Mouse (Mus musculus) naive thymus-derived CD4-positive, alpha-beta T cell, adult 2 months (primary cell): ENCODE measurements around the gene Usp12.
A peak's percentile ranks its signal among the peaks of the same experiment; 100 is the strongest.

Experiments used
- DNase-seq: peaks from one replicate; pipeline ENCODE4 v3.0.0-alpha.2; 2011; ENCODE audit warnings: low read depth

The Usp12 gene

DNA sequence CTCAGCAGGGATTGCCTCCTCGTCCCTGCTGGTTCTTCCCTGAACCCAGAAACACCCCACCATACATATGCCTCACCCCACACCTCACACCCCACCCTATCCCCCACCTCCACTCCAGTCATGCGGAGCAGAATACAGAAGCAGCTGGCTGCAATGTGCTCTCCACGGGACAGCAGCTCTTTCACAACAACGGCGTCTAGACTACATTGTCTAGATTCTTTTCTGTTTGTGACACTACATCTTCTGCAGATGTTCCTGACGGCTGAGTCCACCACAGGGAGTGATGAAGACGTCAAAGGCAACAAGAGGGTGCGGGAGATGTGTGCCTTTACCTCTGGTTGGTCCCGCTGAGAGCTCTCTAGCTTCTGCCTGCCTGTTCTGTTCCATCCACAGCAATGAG is 3.2 kb upstream of the Usp12 start:
- no peak for DNase-seq

GRCm38 (mm10) chr5:146795728-146796127 is 922 bp upstream of the Usp12 start:
- peak; percentile 23 for DNase-seq

DNA sequence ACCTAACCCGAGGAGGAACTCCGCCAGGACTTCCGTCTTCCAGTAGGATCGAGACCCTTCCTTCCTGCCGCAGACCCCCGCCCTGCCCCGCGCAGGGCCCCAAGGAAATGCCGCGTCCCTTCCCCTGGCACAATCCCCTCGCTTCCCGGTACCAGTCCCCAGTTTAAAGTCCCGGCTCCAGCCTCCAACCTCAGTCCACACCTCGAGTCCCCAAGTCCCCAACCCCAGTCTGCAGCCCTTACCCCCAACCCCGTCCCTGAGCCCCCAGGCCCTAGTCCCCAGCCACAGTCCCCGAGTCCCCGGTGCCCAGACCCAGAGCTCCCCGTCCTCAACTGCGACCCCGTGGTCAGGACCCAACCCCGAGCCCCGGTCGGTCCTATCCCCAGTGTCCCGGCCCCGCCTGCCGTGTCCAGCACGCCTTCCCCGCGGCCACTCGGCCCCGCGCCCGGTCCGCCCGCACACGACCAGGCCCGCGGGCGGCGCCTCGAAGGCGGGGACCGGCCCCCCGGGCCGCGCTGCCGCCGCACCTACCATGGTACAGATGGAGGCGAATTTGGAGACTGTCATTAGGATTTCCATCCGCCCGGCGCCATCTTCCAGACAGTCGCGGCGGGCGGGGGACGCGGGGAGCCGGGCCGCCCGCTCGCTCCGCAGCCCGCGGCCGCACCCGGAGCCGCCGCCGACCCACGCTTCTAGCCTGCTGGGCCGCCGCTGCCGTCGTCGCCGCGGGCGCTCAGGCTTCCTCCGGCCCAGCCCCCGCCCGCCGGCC is 538 bp downstream of the Usp12 start:
- DNase-seq: no peak

- DNase-seq: peak; percentile 54
These were observed 1.1 kb downstream of the Usp12 start for GRCm38 (mm10) chr5:146793630-146794083.

DNA sequence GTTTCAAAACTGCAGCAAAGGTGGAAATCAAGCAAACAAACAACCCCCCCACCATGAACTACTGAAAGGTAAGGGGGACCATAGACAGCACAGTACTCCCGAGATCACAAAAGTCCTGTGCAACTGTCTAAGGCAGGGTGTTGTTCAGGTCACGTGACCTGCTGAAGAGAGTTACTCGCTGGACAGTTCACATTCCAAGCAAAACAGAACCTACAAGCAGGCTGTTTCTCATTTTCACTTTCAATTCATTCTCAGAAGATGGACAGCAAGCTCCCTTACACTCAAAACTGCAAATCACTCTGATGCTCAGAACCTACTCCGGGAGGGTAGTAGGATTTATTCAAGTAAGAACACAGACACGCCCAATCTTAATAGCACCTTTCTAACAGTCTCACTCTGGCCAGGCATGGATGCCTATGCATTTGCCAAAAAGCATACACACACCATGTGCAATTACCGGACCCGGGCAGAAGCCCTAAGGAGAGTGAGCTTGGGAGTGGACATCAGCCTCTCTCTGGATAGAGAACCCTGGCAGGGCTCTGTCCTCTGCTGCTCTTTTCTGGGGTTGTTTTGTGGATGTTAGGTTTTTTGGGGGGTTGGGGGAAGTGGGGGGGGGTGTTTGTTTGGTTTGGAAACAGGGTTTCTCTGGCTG is 2.5 kb downstream of the Usp12 start:
- DNase-seq: peak; percentile 29

DNA sequence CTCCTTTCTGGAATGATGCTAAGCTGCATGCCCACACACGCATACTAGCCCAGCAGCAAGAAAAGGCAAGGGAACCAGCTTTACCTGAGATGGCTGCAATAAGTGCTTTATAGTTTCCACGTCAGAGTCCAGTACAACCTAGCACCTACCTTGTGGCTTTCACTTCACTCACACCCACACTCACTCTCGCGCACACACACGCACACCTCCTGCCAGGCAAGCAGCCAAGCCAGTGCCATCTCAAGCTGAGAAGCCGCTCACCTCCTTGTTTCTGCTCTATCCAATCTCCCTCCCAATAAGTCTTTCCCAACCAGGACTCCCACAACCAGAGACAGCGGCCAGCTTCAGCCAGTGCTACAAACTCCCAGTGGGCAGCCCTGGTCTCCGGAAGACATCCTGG is 3.9 kb downstream of the Usp12 start:
- DNase-seq: peak; percentile 37

DNA sequence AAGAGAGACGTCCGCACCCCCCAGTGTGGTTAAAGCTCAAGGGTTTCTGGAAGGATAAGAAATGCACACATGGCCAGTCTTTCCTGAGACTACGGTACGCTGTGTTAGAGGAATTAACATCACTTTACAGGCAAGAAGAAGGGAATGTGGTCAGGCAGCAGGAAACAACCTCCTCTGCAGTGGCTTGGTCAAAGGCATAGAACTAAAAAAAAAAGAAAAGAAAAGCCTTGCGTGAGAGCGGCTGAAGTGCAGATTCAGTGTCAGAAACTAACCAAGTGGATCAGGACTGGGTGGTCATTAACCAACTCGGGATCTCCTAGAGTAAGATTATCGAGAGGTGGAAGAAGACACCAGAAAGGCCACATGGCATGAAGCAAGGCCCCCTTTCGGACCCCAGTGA is 5.4 kb downstream of the Usp12 start:
- DNase-seq: no peak

DNA sequence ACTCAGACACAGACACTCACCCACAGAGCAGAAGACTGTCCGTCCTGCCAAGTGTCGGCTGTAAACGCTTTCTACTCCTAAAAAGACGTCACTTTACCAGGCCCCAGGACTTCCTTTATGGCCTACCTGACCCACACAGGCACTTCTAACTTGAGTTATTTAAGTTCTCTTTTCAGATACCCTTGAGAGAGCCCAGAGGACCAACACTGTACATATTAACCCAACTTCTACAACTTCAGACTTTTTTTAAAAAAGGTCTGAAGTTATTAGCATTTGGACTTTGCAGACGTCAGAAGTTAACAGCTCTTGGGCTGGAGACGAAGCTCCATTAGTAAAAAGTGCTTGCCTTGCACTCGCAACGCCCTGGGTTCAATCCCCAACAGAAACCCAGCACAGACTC is 8.7 kb downstream of the Usp12 start:
- DNase-seq: no peak

DNA sequence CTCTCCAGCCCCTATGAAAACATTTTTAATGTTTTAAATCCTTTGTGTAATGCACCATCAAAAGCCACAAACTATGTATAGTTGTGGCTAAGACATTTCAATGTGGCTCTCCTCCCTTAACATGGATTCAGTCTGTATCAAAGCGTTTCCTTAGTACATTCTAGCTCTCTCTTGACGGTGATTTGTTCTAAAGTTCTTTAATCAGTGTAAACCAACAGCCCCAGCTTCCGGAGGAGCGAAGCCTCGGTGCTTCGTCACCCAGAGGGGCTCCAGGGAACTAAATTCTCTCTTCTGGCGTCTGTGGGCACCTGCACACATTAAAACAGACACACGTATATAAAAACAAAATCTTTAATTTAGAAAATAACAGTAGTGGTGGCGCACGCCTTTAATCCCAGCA is 10.9 kb downstream of the Usp12 start:
- peak; percentile 86 for DNase-seq

DNA sequence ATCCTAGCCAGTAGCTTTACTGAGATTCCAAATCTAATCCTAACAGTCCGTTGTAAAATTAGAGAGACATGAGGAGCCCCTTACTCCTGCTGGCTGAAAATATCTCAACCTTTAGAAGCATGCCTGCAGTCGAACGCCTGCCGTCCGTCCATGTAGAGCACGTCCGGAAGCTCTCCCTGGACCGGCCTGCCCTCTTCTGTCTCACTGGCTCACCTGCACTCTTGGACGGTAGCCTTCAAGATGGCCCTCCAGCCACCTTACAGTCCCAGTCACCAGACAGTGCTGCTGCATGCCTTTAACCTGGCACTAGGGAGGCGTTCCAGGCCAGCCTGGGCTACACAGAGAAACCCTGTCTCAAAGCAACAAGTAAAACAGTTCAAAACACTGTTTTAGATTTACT is 11.5 kb downstream of the Usp12 start:
- no peak for DNase-seq

GRCm38 (mm10) chr5:146781663-146782062 is 13.1 kb downstream of the Usp12 start:
- DNase-seq: peak; percentile 96

DNA sequence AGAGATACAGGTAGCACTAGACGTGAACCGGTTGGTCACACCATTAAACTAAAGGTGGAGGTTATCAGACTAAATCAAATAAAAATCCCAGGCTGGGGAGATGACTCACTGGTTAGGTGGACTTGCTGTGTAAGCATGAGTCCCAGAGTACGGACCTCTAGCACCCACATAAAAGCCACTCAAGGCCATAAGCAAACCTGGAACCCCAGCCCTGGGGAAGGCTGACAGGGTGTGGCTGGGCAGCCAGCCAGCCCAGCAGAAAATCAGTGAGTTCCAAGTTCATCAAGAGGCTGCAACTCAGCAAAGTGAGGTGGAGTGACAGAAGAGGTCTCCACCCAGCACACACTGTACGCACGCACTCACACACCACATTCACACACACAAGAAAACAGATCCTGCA is 14.9 kb downstream of the Usp12 start:
- DNase-seq: peak; percentile 52

DNA sequence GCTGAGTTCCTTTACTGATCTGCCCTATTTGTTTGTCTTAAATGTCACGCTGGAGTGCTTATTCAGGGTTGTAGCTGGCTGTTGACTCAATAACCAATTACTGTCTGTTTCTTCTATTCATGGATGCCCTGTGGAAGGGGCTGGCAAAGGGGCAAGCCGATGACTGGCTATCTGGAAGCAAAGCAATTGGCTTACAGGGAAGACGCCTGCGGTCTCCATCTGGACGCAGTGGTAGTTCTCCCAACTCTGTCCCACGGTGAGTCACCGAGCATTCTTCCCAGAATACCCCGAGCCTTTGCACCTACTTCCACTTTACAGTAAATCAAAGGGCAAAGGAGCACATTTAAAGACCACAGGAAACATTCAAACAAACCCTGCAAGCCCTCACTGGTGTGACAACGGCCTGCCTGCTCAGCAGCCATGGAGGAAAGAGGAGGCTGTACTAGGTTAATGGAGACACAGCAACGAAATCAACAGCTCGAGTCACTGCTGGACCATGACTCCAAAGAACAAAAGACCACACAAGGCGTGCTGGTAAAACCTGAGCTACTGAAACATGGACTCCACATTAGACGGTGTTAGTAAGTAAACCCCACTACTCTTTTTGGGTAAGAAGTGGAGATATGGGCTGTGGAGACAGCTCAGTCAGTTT is 17.7 kb downstream of the Usp12 start:
- peak; percentile 45 for DNase-seq

DNA sequence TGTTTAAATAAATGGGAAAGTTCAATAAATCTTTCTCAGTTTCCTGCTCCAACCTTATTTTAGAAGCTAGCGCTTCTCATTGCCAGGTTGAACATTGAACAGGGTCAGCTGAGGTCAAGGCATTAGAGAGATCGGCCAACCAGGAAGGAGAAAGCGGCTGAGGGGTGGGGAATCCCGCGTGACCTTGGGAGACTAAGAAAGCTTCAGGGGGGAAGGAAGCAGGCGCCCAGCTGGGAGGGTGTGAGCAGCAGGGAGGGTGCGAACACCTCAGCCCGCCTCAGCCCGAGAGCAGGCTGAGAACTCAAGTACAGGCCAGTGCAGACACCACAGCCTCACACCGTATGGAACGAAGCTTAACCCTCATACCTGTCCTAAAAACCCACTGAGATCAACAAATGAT is 22.8 kb downstream of the Usp12 start:
- no peak for DNase-seq

- DNase-seq: no peak
These were observed 24.6 kb downstream of the Usp12 start for GRCm38 (mm10) chr5:146770002-146770848.

DNA sequence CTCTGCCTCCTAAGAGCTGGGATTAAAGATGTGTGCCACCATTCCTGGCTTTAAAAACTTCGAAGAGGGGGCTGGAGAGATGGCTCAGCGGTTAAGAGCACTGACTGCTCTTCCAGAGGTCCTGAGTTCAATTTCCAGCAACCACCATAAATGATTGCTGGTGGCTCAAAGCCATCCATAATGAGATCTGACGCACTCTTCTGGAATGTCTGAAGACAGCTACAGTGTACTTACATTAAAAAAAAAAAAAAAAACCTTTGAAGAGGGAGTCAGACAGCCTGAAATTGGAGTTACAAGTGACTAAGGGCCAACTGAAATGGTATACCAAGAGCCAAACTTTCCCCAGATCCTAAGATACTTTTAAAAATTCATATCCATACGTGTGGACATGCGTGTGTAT is 29.0 kb downstream of the Usp12 start:
- DNase-seq: no peak

DNA sequence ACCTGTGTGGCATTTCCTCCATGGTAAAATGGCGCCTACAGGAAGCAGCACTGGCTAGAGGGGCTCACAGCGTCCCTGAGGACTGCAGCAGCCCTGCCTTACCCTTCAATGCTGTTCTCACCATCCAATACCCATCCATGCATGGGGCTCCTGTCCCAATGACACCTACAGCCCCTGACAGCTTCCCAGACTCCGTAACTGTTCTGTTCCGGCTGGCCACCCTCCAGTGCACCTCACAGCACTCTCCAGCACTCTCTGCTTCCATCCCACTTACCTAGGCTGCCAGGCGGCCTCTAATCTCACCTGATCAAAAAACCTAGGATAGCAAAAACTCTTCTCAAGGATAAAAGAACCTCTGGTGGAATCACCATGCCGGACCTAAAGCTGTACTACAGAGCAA is 35.6 kb downstream of the Usp12 start:
- DNase-seq: no peak

DNA sequence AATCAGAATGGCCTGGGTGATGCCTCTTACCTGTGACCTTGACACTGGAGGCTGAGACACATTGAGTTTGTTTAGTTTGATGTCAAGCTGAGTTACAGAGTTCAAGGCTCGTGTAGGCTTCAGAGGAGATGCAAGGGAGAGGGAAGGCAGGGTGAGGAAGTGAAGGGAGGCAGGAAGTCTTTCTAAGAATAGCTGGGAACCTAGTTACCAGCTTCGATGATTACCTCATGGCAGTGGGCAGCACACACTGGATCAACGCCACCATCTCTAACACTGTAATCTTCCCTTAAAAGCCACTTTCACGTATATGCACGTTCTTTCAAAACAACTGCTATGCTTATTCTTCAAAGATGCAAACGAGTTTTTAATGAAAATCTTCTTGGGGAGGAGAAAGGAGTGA is 36.9 kb downstream of the Usp12 start:
- no peak for DNase-seq

DNA sequence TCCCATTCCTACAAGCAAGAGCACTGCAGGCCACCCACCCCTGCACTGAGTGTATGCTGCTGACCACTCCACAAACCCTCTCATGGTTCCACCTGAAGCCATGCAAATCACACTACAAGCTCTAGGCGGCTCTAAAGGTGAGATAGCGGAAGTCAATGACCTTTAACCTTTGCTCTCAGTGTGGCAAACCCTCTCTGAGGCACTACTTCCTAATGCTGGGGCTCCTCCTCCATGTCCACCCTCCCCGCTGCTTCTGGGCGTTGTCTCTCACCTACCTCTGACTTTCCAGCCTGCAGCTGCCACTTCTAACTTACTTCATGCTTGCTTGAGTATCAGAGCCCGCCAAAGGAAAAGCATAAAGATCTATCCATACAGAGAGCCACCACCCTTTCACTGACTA is 37.5 kb downstream of the Usp12 start:
- DNase-seq: no peak

GRCm38 (mm10) chr5:146753181-146753580 is 41.6 kb downstream of the Usp12 start:
- DNase-seq: no peak

GRCm38 (mm10) chr5:146750958-146751357 is 43.8 kb downstream of the Usp12 start:
- DNase-seq: no peak

DNA sequence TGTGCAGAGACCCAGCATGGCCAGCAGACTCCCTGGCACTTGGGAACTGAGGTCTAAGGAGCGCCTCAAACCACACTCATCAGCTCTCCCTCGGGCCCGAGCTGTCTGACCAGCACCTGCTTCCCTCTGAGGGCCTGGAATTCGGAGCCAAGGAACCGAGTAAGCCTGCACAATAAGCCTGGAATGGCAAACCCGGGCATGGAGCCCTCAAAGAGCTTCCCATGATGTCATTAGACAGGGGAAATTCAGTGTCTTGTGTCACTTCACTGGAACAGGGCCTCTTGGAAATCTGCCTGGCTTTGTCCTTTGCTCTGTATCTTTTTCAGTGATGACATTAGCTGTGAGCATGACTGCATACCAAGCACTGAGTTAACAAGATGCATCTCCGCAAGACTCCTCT is 44.5 kb downstream of the Usp12 start:
- no peak for DNase-seq
